Mouse (Mus musculus): ENCODE results near the gene Gm29289. TPM values are rescaled to one million over a fixed set of nuclear protein-coding genes. Genes with fewer than 3 reads are reported as not detected.

The Gm29289 gene
- not detected for polyA plus RNA-seq (2012; fragmentation: generic; extraction: Trizol)

GRCm38 (mm10) chrY:2932282-2932681, at the start of gene Gm29289:
Gm29289 (plus strand) TSS chrY:2932582.

GRCm38 (mm10) chrY:2900689-2901088, 31.7 kb upstream of the Gm29289 start, which contains the start of gene Gm10352:
Gm10352 (plus strand) TSS chrY:2900989.

Other genes with a start within 250 kb of the Gm29289 start
- not detected for gene H2al2b, start 211.9 kb upstream of the Gm29289 start, polyA plus RNA-seq (2012; fragmentation: generic; extraction: Trizol)
- gene Gm4064, start 136.4 kb upstream of the Gm29289 start, polyA plus RNA-seq (2012; fragmentation: generic; extraction: Trizol), result not detected
- not detected for gene Rbmy, start 101.9 kb upstream of the Gm29289 start, polyA plus RNA-seq (2012; fragmentation: generic; extraction: Trizol)
- not detected for gene Gm10256, start 101.9 kb upstream of the Gm29289 start, polyA plus RNA-seq (2012; fragmentation: generic; extraction: Trizol)
- gene Gm10352, start 31.6 kb upstream of the Gm29289 start, polyA plus RNA-seq (2012; fragmentation: generic; extraction: Trizol), result not detected

Data from C3H10T1/2 (cell line).